Mouse (Mus musculus): Measurements from ENCODE around the gene Cdkl5.

DNA sequence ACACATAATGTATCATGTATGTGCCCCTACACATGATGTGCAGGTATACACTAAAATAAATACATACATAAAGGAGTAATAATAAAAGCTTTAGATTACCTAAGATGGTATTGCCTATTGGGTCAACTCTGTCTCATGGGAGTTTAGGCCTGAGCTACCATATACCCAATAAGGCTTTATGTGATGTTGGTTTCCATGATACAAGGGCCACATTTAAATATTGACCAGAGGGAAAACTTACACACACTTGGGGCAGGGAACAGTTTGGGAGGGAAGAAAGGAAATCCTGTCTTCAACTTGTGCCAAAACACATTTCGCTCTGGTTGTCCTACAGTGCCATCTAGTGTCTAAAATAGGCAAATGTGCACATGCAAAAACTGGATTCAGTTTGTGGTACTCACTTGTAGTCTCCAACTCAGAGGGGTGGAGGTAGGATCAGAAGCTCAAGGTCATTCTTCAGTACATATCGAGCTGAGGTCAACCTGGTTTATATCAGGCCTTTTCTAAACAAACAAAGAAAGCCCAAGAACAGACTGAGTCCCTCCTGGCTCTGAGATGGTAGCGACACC, 38.8 kb upstream of the Cdkl5 start:
- peak; percentile 7 for TF ChIP-seq CTCF (IDR thresholded peaks at IDR 0.05; ENCODE audit: low read depth, low read length)
- TF ChIP-seq EP300 (IDR thresholded peaks at IDR 0.05; ENCODE audit: insufficient read depth, low read depth, low read length) = no peak
